Mouse (Mus musculus) limb, embryonic 14.5 days (tissue): ENCODE results near the gene H2-Q6. TPM values are rescaled to one million over a fixed set of nuclear protein-coding genes. Genes with fewer than 3 reads are reported as not detected.
"Not testable (repeated sequence)": the region's sequence is repeated elsewhere in the genome, so short reads cannot be mapped to it uniquely, and the experiment has no call there.

Experiments
- ATAC-seq: fragments of 200-750 bp; cut with Nextera tagmentation; 2 replicates; pipeline ENCODE4 v1.8.0; 2017; ENCODE audit warnings: low read depth, moderate number of reproducible peaks, moderate TSS enrichment; ENCODE audit not compliant: low FRiP score
- DNase-seq: peaks from one replicate; pipeline ENCODE4 v3.0.0-alpha.2; 2015; ENCODE audit warnings: low spot score
- H3K27ac ChIP-seq: fragments of 300-500 bp; sonication (generic); replicated peaks from 2 replicates; pipeline ENCODE4 v1.5.1; 2014; ENCODE audit warnings: low read depth, mild to moderate bottlenecking, low read length, moderate library complexity, mixed read lengths
- H3K27me3 ChIP-seq: fragments of 300-500 bp; sonication (generic); 2 replicates; pipeline ENCODE4 v1.6.1; 2014; ENCODE audit warnings: low read length, mixed read lengths; ENCODE audit not compliant: control insufficient read depth, insufficient read depth
- H3K36me3 ChIP-seq: fragments of 300-500 bp; sonication (generic); 2 replicates; pipeline ENCODE4 v1.6.1; 2014; ENCODE audit warnings: mild to moderate bottlenecking, low read length, moderate library complexity, mixed read lengths; ENCODE audit not compliant: control insufficient read depth, insufficient read depth
- H3K4me1 ChIP-seq: fragments of 300-500 bp; sonication (generic); 2 replicates; pipeline ENCODE4 v1.6.1; 2014; ENCODE audit warnings: antibody characterized with exemption, low read length, mixed read lengths; ENCODE audit not compliant: control insufficient read depth, insufficient read depth
- H3K4me2 ChIP-seq: fragments of 300-500 bp; sonication (generic); replicated peaks from 2 replicates; pipeline ENCODE4 v1.6.1; 2014; ENCODE audit warnings: low read depth, mild to moderate bottlenecking, low read length, moderate library complexity; ENCODE audit not compliant: severe bottlenecking
- H3K4me3 ChIP-seq: fragments of 300-500 bp; sonication (generic); replicated peaks from 2 replicates; pipeline ENCODE4 v1.5.1; 2014; ENCODE audit warnings: low read length
- H3K9ac ChIP-seq: fragments of 300-500 bp; sonication (generic); 2 replicates; pipeline ENCODE4 v1.6.1; 2014; ENCODE audit warnings: mild to moderate bottlenecking, low read depth, low read length, moderate library complexity; ENCODE audit not compliant: severe bottlenecking
- H3K9me3 ChIP-seq: fragments of 300-500 bp; sonication (generic); 2 replicates; pipeline ENCODE4 v1.6.1; 2016; ENCODE audit warnings: low read length; ENCODE audit not compliant: control insufficient read depth
- POLR2A ChIP-seq: fragments of 200-500 bp; IDR thresholded peaks from 2 replicates; pipeline ENCODE4 v1.8.0; 2012; ENCODE audit warnings: inconsistent platforms, mild to moderate bottlenecking, moderate library complexity, borderline replicate concordance; ENCODE audit not compliant: insufficient read depth, insufficient read length; ENCODE audit errors: extremely low read depth
- WGBS: fragments of 180-500 bp; shearing (Covaris S2); extraction: QIAGEN DNeasy Blood & Tissue Kit; methylation state at CpG from one replicate; pipeline ENCODE4 v1.1.7; 2014; 5-methylcytosine and 5-hydroxymethylcytosine counted together
- polyA plus RNA-seq, 2 experiments: library from polyadenylated mRNA; depleted of rRNA in 1 of 2; stranded (reverse) in 1 of 2; unstranded in 1 of 2; fragments of >200 nt; fragmentation: Nextera tagmentation in 1 of 2; extraction: Ambion mirVana in 1 of 2; gene quantifications; 2 replicates each; pipeline versions ENCODE4 v1.2.1 to v1.2.3; 2012 to 2014

The H2-Q6 gene
- polyA plus RNA-seq, 2 experiments, result 0.41 to 0.73 TPM

DNA sequence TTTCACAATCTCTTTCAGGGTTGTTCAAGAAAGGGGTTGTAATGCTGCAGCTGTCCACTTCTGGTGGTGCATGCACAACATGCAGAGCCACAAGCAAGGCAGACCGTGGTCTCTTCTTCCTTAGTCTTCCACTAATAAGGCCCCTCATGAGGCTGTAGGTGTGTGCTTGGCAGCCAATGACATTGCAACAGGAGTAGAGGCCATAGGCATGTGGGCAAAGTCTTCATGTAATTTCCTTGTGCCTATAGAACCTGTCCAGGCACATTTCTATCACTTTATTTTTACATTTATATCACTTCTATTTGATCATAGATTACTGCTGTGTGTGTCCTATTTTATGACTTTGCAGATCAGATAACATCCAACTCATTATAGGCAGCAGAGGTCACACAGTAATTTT, 11.6 kb upstream of the H2-Q6 start:
- H3K9me3 ChIP-seq, H3K36me3 ChIP-seq, H3K4me2 ChIP-seq, ATAC-seq, H3K9ac ChIP-seq, H3K27me3 ChIP-seq, H3K4me3 ChIP-seq, H3K27ac ChIP-seq, H3K4me1 ChIP-seq, DNase-seq: not testable (repeated sequence)
- no CpG with 5 or more reads among the region's 1 CpGs for WGBS

DNA sequence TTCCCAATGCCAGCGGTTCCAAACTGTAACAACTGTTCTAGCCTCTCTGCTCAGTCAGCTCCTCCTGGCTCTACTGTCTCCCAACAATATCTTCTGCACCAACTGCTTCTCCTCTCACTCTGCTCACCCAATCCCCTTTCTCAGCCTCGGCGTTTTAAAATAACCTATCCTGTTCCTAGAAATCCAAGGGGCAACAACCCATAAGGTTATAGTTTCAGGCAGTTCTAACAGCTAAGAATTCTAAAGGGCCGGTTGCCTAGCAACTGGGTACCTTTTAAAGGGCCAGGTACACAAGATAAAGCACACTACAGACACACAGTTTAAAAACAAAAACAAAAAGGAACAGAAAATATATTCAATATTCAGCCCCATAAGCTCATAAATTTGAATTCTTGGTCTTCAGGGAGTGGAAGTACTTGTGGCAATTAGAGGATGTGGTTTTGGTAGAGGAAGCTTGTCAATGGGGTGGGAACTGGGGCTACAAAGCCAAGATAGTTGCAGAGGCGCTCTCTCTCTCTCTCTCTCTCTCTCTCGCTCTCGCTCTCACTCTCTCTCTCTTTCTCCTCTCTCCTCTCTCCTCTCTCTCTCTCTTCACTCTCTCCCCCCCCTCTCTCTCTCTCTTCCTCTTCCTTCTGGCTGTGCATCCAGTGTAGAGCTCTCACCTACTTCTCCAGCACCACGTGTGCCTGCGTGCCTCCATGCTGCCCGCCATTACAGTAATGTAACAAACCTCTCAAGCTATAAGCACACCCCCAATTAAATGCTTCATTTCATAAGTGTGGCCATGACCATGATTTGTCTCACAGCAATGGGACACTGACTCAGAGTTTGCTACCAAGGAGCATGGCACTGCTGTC, 9.1 kb upstream of the H2-Q6 start:
- H3K9me3 ChIP-seq, H3K27ac ChIP-seq, H3K4me3 ChIP-seq, H3K4me2 ChIP-seq, H3K4me1 ChIP-seq, ATAC-seq, DNase-seq, H3K9ac ChIP-seq, H3K27me3 ChIP-seq, H3K36me3 ChIP-seq: not testable (repeated sequence)
- WGBS, result 70% methylated on average over 3 of the region's 10 CpGs

DNA sequence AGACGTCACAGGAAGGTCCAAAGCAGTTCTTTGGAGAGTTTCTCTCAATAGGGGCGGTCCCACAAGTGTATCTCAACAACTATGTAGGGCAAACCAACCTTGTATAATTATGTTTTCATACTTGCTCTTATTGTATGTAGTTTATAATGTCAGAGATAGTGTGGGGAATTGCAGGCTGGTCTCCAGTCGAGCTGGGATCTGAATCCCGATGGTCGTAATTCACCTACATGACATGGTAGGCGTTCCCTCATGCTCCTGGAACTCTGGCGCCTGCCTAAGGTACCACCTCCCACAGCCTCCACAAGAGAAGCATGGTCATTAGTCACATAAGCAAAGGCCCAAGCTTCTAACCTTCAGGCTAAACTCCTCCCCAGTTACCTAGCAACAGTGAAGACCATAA, 5.9 kb upstream of the H2-Q6 start:
- no peak for ATAC-seq
- no peaks in the 10 kb centered on the region for H3K9me3 ChIP-seq
- H3K27me3 ChIP-seq, result no peaks in the 10 kb centered on the region
- DNase-seq, result no peak
- H3K4me1 ChIP-seq, result no peaks in the 10 kb centered on the region
- TF ChIP-seq POLR2A, result no peak
- no peaks in the 10 kb centered on the region for H3K36me3 ChIP-seq
- WGBS, result 61% methylated on average over 7 of the region's 7 CpGs
- no peak overlapping the region for H3K4me2 ChIP-seq
- H3K27ac ChIP-seq, result no peak overlapping the region
- no peak overlapping the region for H3K9ac ChIP-seq
- no peak overlapping the region for H3K4me3 ChIP-seq

DNA sequence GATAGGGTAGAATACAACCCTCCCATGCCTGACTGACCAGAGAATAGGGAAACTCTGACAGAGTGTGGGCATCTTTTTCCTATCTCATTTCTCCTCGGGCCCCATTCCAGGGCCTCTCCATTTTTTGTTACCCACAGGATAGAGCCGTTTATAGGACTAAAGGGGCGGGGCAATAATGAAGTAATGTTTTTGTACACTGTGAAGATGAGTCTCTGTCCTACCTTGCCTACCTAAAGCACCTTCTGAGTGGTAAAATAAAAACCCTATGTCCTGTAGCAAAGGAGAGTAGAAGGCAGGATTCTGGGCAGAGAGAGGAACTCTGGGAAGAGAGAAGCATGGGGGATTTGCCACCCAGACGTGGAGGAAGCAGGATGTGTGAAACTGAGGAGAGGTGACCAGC, 5.1 kb upstream of the H2-Q6 start:
- H3K9ac ChIP-seq, H3K27me3 ChIP-seq, DNase-seq, H3K36me3 ChIP-seq, H3K9me3 ChIP-seq, H3K27ac ChIP-seq, ATAC-seq, H3K4me2 ChIP-seq, H3K4me3 ChIP-seq, H3K4me1 ChIP-seq: not testable (repeated sequence)
- 77% methylated on average over 4 of the region's 4 CpGs for WGBS

DNA sequence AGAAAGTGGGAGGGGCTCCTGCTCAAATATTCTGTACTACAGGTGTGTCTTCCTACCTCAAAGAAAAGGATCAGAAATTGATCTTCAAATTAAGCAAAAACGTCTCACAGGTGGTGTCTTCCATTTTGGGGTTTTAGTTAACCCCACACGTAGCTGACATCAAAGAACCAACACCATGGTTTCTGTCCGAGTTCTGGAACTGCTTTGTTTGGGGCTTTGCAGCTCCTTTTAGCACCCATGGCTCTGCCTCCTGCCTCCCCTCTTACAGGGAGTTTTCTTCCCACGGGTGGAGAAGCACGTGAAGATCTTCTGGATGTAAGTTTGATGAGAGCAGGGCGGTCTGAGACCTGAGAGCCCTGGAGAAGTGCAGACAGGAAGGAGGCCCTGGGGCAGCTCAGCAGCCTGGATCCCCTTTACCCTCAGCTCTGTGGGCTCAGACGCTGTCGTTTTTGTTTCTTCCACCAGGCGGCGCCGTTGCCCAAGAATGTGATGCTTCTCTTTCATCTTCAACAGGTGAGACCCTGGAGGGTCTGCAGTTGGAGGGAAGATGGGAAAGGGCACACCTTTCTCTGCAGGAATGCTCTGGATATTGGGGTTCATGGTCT, 4.3 kb upstream of the H2-Q6 start:
- not testable (repeated sequence) for H3K36me3 ChIP-seq, ATAC-seq, H3K4me1 ChIP-seq, H3K9me3 ChIP-seq, H3K4me3 ChIP-seq, H3K4me2 ChIP-seq, DNase-seq, H3K27me3 ChIP-seq, H3K27ac ChIP-seq, H3K9ac ChIP-seq
- 13% methylated on average over 11 of the region's 11 CpGs for WGBS

DNA sequence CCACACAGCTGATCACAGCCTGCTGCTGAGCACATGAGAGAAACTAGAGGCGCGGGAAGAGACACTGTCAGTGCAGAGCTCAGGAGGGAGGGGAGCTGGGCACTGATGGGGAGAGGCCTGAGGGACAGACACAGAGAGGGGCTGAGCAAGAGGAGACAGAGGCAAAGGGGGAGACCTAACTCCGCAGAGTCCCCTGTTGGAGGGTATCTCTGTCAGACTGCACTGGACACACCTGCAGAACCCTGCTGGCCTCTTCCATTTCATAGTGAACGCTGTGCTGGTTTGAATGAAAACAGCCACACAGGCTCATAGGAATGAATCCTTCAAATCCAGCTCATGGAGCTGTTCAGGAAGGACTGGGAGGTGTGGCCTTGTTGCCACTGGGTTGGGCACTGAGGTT, 3.3 kb upstream of the H2-Q6 start:
- not testable (repeated sequence) for H3K9ac ChIP-seq, H3K4me1 ChIP-seq, H3K9me3 ChIP-seq, DNase-seq, H3K27me3 ChIP-seq, H3K27ac ChIP-seq, H3K4me2 ChIP-seq, H3K4me3 ChIP-seq, H3K36me3 ChIP-seq, ATAC-seq
- 87% methylated on average over 4 of the region's 4 CpGs for WGBS

DNA sequence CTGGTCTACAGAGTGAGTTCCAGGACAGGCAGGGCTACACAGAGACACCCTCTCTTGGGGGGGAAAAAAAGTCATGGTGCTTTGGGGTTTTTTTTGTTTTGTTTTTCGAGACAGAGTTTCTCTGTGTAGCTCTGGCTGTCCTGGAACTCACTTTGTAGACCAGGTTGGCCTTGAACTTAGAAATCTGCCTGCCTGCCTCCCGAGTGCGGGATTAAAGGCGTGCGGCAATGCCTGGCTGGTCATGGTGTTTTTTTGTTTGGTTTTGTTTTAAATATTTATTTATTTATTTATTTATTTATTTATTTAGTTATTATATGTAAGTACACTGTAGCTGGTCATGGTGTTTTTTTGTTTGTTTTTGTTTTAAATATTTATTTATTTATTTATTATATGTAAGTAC, 2.3 kb upstream of the H2-Q6 start:
- ATAC-seq, H3K4me1 ChIP-seq, H3K36me3 ChIP-seq, H3K27ac ChIP-seq, DNase-seq, H3K27me3 ChIP-seq, H3K9ac ChIP-seq, H3K4me3 ChIP-seq, H3K9me3 ChIP-seq, H3K4me2 ChIP-seq: not testable (repeated sequence)
- WGBS, result 89% methylated on average over 5 of the region's 5 CpGs

DNA sequence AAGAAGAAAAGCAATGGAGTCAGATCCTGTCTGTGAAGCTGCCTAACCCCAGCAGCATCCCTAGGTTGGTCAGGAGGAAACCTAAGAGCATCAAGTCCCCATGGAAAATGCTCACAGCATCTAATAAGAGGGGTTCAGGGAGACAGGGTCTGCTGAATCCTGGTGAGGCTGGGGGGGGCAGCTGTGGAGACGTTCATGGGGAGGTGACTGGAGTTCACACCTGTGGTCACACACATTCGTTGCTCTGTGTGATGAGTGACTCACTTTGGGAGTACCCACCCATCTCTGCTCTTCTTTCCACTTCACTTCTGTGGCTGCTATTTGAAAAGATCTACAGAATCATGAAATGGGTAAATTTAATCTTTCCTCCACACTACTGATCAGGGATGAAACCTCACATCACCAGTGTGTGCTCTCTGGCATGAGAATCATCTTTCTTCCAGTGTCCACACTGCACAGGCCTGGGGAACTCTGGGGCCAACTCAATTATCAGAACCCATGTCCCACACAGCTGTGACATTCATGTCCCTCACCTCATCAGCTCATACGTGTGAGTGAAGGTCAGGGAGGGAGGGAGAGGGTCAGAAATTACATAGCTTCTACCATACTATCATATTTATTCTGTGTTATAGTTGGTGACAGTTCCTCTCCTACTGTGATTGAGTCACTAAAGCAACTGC, 1.4 kb upstream of the H2-Q6 start:
- not testable (repeated sequence) for H3K9ac ChIP-seq, DNase-seq, H3K27me3 ChIP-seq, H3K4me3 ChIP-seq, H3K4me2 ChIP-seq, ATAC-seq, H3K36me3 ChIP-seq, H3K27ac ChIP-seq, H3K9me3 ChIP-seq, H3K4me1 ChIP-seq
- WGBS, result 58% methylated on average over 3 of the region's 3 CpGs
